Mouse (Mus musculus): ENCODE measurements around the gene Gm2035. TPM values are rescaled to one million over a fixed set of nuclear protein-coding genes. Genes with fewer than 3 reads are reported as not detected.

Gm2035 gene
- polyA plus RNA-seq (2012; rRNA removed; ENCODE audit: low replicate concordance): not detected in 2 replicates

DNA sequence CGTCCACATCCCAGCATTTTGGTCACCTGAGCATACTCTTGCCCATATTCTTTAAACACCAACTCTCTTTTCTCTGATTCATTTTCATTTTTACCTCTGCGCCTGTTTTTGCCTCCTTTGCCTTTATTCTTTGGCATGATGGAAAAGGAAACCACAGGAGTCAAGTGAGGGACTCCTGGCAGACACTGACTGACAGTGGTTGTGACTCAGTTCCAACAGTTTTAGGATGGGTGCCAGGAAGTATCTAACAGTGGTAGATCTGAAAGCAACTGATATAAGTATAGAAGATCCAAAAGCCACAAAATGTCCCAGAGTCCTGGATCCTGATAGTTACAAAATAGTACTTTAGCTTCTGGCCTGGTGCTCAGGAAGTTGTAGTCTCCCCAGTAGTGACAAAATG, at the start of gene Gm2035:
Gene Gm2035 (minus strand): TSS at position 137 of the 400 bp plus-strand sequence.

DNA sequence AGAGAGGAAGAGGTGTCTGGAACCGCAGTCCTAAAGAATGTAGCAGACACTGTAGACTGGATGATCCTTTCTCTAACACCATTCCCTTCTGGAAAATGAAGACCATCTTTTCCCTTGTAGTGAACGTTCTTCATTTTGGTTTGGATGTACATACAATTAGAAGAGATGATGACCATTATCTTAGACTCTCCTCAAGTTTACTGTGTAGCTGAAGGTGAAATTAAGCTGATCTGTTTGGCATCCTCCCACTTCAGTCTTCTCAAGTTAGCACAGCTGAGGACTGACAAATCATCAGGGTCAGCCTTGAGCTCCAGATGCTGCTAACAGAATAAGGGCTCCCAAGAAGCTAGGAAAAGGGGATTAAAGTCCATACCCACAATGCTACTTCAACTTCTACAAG, 34.1 kb upstream of the Gm2035 start, which contains the start of gene Gm2042:
Gene Gm2042 (plus strand): TSS at position 301 of the 400 bp plus-strand sequence.

GRCm38 (mm10) chr12:87895070-87895469, 24.6 kb downstream of the Gm2035 start, which contains the start of gene Gm2022:
Gm2022 (plus strand) TSS chr12:87895370.

GRCm38 (mm10) chr12:87873772-87874171, 45.9 kb downstream of the Gm2035 start, which contains the start of gene Gm2016:
Gm2016 (plus strand) TSS chr12:87874072.

Other genes starting within 250 kb of the Gm2035 start
- not detected in 2 replicates for gene Gm21319, start 144.1 kb downstream of the Gm2035 start, polyA plus RNA-seq (2012; rRNA removed; ENCODE audit: low replicate concordance)
- not detected in 2 replicates for gene Gm21936, start 124.3 kb downstream of the Gm2035 start, polyA plus RNA-seq (2012; rRNA removed; ENCODE audit: low replicate concordance)
- gene BB287469, start 103.3 kb downstream of the Gm2035 start, polyA plus RNA-seq (2012; rRNA removed; ENCODE audit: low replicate concordance): not detected in 2 replicates
- gene Gm2001, start 77.5 kb downstream of the Gm2035 start, polyA plus RNA-seq (2012; rRNA removed; ENCODE audit: low replicate concordance): not detected in 2 replicates
- not detected in 2 replicates for gene Gm2016, start 45.8 kb downstream of the Gm2035 start, polyA plus RNA-seq (2012; rRNA removed; ENCODE audit: low replicate concordance)
- gene Gm2022, start 24.5 kb downstream of the Gm2035 start, polyA plus RNA-seq (2012; rRNA removed; ENCODE audit: low replicate concordance): not detected in 2 replicates
- gene Gm2042, start 34.2 kb upstream of the Gm2035 start, polyA plus RNA-seq (2012; rRNA removed; ENCODE audit: low replicate concordance): not detected in 2 replicates
- gene Gm2075, start 92.0 kb upstream of the Gm2035 start, polyA plus RNA-seq (2012; rRNA removed; ENCODE audit: low replicate concordance): not detected in 2 replicates
- gene Gm6803, start 98.9 kb upstream of the Gm2035 start, polyA plus RNA-seq (2012; rRNA removed; ENCODE audit: low replicate concordance): not detected in 2 replicates
- gene Gm2056, start 107.1 kb upstream of the Gm2035 start, polyA plus RNA-seq (2012; rRNA removed; ENCODE audit: low replicate concordance): not detected in 2 replicates
- gene Gm16368, start 163.8 kb upstream of the Gm2035 start, polyA plus RNA-seq (2012; rRNA removed; ENCODE audit: low replicate concordance): not detected in 2 replicates